Mouse (Mus musculus): Measurements from ENCODE around the gene Schip1.

Schip1 gene

DNA sequence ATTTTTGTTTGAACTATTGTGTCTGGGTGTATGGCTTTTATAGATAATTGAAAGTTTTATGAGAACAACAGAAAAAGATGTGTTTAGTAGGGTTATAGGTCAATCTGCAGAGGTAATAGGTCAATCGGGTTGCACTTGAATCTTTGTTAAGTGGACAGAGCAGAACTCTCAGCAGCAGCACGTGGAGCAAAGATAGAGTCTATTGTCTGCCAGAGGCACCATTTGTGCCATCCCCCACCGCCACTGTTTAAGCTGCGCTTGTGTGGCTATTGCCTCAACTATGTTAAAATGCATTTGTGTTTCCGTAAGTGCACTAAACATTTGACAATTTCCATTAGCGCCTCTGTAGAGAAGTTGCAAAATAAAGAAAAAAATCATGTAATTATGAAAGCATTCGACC is 335.5 kb downstream of the Schip1 start:
- no peak for DNase-seq

DNA sequence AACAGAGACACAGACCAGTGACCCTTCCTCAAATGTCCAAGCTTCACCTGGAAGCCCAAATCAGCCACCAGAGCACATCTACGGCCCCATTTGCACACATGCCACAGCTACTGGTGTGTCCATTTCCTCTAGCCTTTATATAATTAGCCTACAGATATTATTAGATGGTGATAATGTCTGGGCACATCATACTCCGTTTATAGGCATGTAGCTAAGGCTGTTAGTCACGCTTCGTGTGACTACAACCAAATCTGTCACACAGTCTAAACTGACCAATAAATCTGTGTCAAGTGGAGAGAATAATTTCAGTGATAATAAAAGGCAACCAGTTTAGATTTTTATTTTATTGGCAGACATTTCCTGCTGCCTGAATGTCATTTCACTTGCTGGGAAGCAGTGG is 338.7 kb downstream of the Schip1 start:
- DNase-seq = no peak

DNA sequence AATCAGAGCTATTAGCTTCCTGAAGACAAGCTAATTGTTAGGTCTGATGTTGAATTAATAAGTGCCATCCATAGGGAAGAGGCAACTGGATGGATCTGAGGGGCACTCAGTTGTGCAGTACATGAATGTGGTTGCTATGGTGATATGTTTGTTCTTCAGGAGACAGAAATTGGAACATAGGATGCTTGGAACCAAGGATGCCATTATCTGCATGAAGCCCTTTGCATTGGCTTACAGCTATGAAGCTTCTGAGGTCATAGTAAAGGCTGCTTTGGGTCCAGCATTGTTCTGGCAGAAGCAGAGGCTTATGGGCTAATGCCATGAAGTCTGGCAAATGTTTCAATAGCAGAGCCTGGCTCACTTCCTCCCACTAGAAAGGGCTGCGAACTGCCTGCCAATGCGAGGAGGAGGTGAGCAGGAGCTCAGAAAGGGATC is 339.2 kb downstream of the Schip1 start:
- DNase-seq = no peak

DNA sequence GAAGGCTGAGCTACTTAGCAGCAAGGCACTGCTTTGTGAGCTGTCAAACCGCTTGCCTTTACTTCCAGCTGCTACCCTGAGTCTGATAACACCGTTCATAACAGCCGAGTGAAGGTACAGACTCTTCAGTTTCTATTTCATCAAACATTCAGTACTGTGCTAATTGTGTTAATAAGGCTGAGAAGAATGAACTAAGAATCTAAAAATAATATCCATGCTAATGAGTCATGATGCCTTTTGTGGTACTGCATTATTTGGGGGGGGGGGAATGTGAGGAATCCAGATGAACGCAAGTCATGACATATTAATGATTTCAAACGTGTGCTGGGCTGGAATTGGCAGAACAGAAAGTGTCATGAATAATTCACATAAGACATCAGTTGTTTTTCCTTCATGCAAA is 341.1 kb downstream of the Schip1 start:
- DNase-seq = no peak

DNA sequence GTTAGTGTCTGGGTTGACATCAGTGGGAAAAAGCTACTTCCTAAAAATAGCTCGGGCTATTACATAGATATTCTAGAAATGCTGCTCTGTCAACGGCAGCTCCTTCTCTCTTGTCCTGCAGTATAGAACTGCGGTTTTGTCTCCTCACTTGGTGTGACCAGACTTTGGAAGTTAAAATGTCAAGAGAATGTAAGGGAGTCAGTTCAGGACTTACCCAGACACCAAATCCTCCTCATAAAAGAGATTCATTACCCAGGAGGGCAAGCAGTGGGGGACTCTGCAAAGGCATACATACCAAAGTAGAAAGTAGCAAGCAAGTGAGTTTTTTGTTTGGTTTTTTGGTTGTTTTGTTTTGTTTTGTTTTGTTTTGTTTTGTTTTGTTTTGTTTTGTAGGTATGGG is 347.7 kb downstream of the Schip1 start:
- no peak for DNase-seq

DNA sequence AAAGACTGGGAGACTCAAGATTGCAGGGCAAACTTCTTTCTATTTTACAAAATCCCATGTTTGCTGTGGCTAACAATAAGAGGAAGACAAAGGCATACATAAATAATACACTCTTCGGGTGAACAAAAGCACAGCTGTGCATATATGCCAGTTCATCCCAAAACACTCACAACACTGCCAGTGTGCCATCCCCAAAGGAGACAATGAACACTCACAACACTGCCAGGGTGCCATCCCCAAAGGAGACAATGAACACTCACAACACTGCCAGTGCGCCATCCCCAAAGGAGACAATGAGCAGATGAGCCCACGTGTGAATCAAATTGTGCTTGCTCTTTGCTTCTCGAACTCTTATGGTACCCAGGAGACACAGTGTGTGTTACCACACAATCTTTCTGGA is 355.2 kb downstream of the Schip1 start:
- no peak for DNase-seq

DNA sequence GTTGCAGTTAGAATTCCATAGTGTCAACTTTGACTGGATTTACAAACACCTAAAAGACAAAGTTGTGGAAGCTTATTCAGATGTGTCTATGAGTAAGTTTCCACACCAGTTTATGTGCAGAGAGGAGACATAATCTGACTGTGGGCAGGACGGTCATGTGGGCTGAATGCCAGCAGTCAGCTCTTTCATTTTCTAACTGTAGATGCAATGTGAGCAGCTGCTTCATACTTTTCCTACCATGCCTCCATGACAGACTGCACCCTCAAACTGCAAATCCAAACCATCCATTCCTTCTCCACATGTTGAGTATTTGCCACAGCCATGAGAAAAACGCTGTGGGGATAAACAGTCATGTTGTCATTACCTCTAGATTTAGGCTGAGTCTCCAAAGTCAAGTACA is 356.3 kb downstream of the Schip1 start:
- no peak for DNase-seq

DNA sequence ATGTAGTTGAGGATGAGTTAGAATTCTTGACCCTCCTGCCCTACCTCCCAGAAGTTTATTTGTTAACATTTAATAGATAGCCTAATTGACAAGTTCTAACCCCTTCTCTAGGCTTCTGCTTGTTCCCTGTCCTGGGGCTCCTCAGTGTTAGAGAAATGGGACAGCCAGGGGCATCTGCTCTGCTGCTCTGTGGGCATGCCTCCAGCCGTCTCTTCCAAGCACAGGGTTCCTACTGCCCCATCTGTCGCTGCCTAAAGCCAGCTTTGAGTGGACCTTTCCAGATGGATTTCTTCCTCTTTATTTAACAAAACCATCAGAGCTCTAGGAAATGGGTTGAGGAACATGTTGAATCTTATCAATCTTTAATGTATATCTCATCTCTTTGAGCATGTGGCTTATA is 357.2 kb downstream of the Schip1 start:
- no peak for DNase-seq

DNA sequence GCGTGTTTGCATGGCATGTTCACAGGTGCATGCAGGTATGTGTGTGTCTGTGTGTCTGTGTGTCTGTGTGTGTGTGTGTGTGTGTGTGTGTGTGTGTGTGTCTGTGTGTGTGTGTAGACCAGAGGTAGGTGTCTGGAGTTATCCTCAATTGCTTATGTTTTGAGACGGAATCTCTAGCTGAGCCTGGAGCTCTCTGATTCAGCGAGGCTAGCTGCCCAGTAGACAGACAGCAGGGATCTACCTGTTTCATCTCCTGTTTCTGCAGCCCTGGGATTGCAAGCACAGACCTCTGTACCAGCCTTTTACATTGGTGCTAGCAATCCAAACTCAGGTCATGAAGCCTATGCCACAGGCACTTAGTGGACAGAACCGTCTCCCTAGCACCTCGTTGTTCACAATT is 363.5 kb downstream of the Schip1 start:
- DNase-seq = no peak

DNA sequence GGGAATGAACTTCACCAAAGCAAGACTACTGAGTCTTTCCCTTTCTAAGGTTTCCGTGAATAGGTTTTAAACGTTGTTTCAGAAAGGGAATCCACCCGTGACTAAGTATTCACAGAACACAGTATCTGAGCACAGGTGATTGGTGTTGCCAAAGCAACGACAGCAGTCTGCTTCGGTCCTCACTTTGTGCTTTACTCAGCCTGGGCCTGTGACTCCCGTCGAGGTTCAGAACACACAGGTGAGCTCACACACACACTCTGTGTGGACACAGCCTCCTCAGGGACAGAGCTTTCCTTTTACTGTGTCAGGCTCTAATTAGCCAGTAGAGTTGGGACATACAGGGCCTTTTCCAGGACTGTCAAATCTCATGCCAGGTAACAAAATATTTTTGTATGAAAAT is 369.8 kb downstream of the Schip1 start:
- DNase-seq = no peak

DNA sequence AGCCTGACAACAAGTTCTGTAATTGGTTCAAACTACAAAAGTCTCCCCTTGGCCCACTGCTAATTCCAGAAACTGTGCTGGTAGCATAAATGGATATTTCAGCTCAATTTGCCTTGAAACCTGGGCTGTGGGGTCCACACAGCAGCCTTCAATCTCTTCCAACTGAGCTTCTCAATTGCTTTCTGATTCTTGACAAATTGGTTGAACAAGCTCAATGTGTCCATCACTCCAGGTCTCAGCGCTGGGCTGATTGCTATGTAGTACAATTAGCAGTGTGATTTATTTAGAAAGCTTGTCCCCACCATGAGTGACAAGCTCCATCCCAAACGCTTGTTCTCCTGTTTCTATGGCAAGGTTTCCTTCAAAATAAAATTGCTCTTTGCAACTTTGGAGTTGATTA is 370.3 kb downstream of the Schip1 start:
- DNase-seq = no peak

DNA sequence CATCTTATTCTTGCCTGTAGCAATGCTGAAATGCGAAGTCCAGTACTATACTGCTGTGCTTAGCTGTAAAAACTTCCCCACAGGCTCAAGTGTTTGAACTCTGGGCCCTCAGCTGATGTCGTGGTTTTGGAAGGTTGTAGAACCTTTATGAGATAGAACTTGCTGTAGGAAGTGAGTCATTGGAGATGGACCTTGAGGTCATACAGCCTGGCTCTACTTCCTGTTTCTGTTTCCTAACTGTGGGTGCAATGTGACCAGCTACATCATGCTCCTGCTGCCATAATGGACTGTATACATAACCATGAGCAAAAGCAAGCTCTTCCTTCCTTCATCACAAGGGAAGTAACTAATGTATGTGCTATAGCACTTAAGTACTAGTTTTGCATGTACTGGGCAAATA is 383.9 kb downstream of the Schip1 start:
- no peak for DNase-seq

DNA sequence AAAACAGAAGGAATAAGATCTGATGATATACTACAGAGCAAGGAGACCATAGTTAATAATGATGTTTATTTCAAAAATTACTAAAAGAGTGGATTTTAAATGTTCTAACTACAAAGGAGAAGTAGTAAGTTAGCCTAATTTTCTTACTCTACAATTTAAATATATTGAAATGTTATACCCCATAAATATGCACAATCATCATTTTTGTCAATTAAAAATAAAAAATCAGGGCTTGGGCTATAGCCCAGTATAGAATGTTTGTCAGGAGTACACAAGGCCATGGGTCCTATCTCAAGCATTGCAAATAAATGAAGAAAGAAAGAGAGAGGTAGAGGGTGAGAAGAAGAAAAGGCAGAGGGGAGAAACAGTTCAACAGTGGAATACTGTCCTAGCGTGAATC is 387.0 kb downstream of the Schip1 start:
- no peak for DNase-seq

DNA sequence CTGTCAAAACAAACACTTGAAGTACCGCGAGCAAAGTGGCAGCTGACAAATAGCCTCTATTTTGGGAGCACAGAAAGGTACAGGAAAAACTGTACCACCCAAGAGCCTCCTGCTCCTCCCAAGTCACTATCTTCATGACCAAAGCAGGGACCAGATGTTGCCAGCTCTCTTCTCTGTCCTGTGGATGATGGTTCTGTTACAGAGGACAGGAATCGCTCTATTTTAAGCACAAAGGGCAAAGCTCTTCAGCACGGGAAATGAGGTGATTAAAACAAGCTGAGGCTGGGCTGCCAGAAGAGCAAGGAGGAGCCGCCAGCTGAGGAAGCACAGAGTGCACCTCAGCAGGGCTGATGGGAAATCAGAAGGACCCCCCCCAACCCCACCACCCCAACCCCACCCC is 388.7 kb downstream of the Schip1 start:
- no peak for DNase-seq

DNA sequence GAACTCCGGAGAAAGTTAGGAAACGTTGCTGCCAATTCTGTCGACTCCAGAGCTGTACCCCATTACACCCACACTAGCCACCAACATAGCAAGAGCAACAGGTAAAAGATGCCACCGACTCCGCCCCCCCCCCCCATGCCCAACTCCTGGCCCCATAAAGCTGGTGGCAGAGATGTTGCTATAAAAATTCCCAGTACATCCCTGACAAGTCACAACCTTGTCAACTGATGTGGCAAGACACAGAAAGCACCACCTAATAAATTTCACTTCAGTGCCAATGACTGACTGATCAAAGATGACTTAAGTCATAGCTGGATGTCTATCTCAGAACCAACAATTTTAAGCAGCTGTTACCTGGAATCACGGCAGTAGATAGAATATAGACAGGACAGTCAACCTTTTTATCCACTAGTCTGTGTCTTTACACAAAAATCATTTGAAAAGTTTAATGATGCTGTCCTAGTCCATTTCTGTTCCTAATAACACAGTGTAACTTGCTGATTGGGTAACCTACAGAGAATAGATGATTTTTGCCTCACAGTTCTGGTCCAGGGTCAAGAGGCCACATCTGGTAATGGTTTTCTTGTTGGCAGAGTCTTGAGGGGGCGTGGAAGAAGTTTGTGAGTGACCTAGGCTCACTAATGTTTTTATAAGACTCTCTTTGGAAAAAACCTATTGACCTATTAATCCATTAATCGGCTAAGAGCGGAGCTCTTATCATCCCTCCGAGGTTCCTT is 389.3 kb downstream of the Schip1 start:
- no peak for DNase-seq

DNA sequence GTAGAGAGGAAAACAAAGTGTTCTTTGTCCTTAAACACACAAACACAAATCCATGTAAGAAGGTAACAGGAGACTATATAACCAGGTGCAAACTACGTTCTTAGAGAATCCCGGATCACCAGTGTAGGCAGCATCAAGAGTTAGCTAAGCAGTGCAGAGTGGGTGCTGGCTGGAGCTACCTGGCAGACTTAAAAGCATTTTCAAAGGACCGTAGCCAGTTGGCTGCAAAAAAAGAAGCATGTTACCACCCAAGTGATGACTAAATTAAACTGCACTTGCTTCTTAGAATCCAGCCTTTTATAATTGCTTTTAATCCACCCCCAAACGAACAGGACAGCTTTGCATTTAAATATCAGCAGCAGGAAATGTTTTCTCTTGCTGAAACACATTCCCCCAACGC is 402.0 kb downstream of the Schip1 start:
- no peak for DNase-seq

DNA sequence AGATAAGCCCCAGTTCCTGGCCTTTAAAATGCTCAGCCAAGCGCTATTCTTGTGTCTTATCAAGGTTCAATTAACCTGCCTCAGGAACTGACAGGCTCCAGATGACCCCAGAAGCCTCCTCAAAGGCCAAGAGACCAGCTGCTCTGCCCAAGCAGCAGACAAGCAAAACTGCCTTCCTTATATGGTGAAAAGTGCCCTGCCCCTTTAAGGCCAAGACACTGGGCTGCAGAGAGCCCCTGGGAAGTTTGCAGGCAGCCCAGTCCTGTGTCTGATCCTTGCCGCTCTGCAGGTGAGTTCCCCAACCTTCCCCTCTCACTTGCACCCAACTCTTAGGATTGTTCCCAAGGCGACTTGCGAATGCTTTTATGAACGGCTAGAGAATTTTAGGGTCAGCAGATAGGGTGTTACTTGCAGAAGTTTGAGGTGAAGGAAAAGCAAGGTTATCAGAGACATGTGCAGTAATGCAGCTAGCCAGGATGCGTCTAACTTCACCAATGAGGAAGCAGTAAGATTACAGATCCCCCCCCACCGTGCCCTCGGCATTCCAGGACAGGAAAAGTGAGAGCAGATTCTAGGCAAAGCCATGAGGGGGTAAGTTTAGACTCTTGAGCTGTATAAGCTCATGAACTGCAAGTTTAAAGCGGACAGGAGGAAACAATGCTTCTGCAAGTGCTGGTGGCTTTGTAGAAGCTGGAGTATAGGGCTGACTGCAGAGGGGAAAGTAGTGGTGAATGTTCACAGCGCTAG is 403.5 kb downstream of the Schip1 start:
- no peak for DNase-seq

DNA sequence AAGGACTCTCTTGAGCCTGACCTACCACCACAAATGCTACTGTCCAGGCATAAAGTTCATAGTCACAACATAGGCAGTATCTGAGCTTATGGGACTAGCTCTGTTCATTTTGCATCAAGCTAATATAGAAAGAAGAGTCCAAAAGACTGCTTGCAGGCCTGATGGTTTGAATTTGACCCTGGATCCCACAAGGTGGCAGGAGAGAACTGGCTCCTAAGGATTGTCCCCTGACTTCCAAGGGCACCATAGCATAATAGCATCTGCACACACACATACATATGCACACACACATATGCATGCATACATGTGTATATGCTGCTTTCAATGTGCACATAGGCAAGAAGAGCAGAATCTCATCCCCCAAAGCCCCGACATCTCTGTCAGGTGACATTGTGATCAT is 405.0 kb downstream of the Schip1 start:
- no peak for DNase-seq

DNA sequence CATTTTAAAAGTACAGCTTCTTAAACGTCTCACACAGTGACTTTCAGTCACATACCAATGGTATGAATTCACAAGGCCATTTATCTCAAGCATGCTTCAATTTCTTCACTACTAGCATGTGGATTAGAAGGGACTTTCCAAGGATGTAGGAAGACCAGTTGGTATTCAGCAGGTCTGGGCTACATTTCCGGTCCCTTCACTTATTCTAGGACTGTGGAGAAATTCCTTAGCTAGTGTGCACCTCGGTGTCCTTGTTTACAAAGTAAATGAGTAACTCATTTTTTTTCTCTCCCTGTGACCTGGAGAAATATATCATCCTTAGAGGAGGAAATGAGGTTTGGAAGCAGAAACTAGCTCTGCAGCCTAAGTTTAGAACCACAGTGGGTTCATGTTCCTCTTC is 405.5 kb downstream of the Schip1 start:
- no peak for DNase-seq

DNA sequence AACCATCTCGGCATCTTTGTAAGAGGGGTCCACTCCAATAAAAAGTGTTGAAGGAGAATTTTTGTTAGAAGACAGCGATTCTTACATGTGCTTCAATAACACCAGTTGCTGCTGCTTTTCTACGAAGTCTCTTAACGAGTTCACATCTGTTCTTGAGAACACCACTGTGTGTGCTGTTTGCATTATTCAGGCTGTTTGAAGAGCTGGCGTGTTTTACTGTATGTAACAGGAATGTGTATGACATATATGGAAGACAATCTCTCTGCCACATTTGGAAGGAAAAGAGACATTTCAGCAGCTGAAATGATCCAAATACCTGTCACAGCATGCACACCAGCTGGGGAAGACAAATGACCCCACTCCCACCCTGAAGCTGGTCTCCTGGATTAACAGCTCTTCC is 406.0 kb downstream of the Schip1 start:
- no peak for DNase-seq

DNA sequence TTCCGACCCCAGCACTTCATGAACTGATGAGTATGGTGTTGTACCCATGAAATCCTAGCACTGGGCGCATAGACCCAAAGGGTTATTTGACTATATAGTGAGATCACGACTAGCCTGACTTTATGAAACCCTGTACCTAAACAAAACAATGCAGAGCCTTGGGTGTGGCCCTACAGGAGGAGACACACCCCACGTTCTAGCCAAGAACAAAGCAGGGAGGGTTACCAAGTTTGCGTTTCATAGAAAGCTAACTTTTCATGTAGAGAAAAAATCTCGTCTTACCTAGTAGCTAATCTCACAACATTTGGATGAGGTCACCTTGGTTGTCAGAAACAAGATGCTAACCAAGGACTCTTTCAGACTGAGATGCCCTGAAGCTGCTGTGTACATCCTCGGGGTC is 411.7 kb downstream of the Schip1 start:
- no peak for DNase-seq

DNA sequence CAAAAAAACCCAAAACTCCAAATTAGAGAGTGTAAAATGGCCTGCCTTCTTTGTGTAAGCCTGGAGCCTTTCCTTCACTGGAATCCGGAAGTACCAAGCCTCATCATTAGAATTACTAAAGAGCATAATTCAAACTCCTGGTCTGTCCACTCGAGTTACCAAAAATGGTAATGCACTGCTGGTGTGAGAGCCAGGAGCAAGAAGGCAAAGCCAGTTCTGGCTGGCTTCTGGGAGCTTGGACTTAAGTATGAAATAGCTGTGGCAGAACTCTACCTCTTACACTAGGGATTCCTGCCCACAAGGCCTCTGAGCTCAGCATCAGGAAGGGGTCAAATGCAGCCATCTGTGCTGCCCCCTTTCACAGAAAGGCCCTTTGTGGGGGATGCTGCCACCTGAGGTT is 412.9 kb downstream of the Schip1 start:
- no peak for DNase-seq

DNA sequence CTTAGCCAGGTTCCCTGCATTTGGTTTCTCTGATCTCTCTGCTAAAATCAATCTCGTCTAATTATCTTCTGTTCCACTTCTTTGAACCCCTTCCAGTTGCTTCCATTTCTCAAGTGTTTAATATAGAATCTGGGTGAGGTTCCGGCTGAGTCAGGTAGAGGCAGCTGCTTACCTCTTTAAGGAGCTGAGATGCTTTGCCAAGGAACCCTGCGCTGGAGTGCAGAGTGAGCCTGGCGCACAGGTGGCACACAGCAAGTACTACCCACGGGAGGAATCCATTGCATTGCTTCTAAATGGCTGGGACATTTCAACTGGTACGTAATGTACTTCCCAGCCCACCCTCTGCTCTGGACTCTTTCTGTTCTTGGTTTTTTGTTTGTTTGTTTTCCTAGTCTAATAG is 414.7 kb downstream of the Schip1 start:
- no peak for DNase-seq

DNA sequence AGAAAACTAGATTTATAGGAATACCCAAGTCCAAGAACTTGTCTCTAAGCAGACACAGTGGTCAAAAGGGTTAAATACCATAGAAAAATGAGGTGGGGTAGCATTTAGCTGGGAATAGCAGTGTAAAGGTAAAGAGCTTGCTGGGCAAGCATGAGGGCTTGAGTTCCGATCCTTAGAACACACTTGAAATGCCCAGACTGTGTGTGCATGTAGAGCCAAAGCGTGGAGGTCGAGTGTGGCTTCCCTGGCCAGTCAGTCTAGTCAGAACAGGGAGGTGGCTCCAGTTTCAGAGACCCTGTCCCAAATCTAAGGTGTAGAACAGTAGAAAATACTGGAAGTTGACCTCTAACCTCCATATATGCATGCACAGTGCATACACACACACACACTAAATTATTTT is 418.9 kb downstream of the Schip1 start:
- DNase-seq = no peak

DNA sequence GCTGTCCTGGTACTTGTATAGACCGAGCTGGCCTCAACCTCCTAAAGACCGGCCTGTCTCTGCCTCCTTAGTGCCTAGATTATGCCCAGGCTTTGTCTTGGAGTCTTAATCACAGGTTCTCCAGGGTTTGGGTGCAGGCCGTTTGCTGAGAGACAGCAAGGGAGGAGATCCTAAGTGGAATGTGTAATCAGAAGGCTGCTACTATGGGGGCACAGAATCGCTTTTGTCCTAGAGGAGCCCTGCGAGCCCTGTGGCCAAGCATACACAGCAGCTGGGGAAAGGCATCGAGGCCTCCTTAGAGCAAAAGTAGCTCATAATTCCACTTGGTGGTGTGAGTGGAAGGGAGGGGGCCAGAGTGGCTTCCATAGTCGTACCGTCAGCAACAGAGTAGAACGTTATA is 419.4 kb downstream of the Schip1 start:
- no peak for DNase-seq
